Mouse (Mus musculus): Measurements from ENCODE around the gene Kcnk5.

Gene Kcnk5

GRCm38 (mm10) chr14:20165413-20165812 is 16.2 kb downstream of the Kcnk5 start:
- no peak for DNase-seq (ENCODE audit: low spot score)

GRCm38 (mm10) chr14:20164438-20164837 is 17.2 kb downstream of the Kcnk5 start:
- no peak for DNase-seq (ENCODE audit: low spot score)

DNA sequence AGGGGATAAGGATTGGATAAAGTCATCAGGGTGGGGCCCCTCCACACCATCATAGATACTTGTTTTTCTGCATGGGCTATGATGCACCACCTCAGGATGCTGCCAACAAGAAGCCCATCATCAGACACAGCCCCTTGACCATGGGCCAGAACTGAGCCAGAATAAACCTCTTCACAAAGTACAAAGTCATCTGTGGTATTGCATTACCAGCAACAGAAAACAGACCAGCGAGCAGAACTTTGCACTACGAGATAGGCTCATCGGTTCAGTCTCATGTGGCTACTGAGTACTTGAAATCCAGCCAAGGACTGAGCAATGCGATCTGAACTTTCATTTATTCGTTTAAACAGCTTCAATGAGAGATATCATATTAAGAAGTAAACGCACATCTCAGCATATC is 18.9 kb downstream of the Kcnk5 start:
- DNase-seq (ENCODE audit: low spot score): no peak

DNA sequence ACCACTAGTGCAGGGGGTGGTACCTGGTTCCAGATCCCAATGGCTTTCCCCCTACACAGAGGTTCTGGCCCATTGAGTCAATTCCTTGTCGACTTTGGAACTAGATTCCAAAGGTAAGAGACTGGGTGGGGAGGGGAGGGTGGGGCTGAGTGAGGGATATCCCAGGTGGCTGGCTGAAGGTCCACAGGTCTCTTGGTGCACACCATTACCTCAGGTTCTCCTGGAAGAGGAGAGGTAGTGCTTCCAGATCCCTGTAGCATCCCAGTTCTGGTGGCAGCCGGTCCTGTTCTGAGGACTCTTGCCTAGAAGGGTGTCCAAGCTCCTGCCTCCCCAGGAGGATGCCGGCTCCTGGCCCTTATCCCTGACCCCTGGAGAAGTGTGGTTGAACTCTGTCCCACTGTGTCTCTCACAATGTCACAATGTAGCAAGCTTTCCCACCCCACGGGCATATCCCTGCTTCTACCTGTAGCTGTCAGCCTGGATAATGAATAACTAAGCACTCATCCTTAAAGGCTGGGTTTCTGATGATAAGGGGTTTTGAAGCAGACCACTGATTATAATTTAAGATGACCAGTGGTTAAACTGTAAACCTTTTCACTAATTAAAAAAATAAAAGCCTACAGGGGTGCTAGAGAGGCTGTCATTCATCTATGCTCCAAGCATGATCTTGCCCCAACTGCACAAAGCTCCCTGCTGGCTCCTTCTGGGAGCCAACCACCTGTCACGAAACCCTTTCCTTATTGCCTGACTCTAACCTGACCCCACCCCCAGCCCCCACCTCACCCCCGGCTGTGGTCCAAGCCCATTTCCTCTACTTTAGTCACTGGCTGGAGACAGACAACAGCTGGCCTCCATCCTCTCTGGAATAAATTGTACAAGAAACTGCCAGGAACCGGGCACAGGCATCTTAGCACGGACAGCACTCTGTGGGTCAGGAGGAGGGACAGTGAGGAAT is 22.6 kb downstream of the Kcnk5 start:
- DNase-seq (ENCODE audit: low spot score): no peak

- DNase-seq (ENCODE audit: low spot score): no peak
Observed at GRCm38 (mm10) chr14:20157595-20157994, 24.0 kb downstream of the Kcnk5 start.

DNA sequence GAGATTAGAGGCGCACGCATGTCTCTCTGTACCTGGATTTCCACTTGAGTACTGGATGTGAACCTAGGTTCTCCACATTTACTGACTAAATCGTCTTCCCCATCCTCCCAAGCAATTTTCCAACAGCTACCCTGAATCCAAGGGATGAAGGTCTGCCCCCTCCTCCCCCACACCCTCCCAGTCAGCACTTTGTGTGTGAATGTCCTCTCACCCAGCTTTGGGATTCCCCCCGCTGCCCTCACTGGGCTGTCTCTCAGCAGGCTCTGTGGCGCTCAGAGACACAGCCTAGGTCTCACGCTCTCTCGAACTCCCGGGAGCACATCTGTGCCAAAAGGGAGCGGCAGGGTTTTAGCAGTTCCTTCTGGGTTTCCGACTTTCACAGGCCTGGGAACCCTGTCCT is 25.9 kb downstream of the Kcnk5 start:
- DNase-seq (ENCODE audit: low spot score): no peak

DNA sequence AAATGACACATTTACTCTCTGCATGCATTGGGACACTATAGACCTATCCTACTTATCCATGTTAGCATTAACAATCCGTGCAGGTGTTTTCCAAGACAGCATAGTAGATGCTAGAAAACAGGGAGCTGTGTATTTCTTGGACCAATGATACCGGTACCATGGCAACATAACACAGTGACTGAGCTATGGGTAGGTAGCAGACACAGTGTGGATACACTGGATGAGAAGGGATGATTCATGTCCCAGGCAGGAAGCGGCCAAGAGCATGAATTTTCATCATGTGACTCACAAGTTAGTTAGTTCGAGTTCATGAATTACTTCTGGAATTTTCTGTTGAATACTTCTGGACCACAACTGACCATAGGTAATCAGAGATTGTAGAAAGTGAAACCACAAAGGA is 26.7 kb downstream of the Kcnk5 start:
- no peak for DNase-seq (ENCODE audit: low spot score)

- no peak for DNase-seq (ENCODE audit: low spot score)
Observed at GRCm38 (mm10) chr14:20154245-20154644, 27.4 kb downstream of the Kcnk5 start.

DNA sequence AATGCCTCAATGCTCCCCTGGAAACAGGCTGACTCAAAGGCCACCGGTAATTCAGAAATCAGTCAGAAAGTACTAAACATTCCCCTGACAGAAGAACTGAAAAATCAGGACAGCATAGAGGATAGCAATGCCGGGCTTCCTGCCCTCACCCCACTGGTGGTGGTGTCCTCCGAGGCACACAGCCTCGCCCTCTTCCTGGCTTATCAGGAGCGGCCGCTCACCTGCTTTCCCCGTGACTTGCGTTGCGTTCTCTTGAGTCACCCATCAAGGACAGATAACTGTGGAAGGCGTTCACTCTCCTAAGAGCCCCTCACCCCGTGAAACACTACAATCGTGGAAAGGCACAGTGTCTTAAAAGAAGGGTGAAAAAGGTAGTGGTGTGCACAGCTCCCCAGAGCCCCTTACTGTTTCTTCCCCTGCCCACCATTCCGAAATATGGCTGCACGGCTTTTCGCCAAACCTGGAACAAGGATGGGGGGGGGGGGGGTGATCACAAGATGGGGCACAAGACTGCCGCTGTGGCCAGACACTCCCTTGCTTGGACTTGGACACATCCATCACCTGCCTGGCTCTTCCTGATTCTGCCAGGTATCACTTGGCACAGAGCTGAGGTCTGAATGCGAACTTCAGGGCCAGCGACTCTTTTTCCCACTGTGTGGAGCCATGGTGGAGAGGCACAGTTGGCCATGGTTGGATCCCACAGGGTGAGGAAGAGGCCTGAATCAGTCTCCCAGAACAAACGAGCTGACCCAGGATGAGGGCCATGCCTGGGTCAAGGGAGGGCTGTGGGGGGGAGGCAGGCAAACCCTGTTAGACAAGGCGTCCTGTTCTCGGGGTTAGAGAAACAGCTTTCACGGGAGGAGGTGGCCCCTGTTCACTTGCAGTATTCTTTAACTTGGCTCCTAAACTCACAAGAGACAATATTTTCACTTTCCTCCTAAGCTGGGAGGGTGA is 32.2 kb downstream of the Kcnk5 start:
- DNase-seq (ENCODE audit: low spot score): no peak

DNA sequence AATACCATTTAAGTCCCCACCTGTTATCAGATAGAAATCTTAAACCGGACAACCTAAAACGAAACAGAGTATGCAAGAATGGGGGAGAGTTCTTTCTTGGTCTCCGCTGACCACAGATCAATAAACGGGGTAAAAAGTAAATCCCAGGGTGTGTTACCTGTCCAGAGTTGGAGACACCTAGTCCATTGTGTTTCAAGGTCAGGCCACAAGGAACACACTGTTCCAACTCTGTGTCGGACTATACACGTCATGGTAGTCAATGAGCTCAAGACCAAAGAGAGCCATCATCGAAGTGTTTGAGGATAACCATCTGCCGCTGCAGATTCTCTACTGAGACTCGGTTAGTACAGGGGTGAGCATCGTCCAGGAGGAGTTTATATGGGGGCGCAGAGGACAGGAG is 33.1 kb downstream of the Kcnk5 start:
- no peak for DNase-seq (ENCODE audit: low spot score)

DNA sequence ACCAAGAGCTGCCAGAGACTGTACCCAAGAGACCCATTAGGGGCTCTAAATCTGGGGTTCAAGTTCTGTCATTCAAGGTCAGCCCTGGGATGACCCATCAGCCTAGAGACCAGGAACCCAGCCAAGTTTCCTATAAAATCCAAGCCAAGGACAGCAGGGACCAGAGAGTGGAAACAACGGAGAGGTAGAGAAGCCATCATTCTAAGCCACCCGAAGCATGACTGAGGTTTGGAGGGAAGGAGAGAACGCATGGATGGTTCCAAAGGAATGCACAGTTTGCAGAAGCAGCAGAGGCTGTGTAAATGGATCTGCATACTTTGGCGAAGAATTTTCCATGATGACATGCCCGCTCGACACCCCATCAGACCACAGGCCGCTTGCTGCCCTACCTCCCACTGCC is 33.8 kb downstream of the Kcnk5 start:
- DNase-seq (ENCODE audit: low spot score): no peak

DNA sequence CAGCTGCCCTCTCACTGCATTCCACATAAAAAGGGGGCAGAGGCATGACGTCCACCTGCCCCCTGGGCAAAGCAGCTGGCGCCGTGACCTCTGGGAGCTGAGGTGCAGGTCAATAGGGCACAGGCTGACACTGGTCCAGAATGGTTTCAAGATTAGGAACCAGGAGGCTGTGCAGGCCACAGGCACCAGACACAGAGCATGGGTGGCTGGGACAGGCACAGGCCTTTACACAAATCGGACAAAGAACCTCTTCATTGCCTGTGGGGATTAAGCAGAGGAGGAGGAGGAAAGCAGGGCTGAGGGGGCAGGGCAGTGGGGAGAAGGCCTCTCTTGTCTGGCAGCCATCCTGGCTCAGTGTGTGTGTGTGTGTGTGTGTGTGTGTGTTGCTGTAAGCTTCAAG is 37.5 kb downstream of the Kcnk5 start:
- DNase-seq (ENCODE audit: low spot score): no peak

GRCm38 (mm10) chr14:20138484-20139355 is 42.9 kb downstream of the Kcnk5 start, which contains the start of gene Saysd1:
Gene Saysd1 (minus strand): TSS chr14:20138534.
- DNase-seq (ENCODE audit: low spot score): no peak

DNA sequence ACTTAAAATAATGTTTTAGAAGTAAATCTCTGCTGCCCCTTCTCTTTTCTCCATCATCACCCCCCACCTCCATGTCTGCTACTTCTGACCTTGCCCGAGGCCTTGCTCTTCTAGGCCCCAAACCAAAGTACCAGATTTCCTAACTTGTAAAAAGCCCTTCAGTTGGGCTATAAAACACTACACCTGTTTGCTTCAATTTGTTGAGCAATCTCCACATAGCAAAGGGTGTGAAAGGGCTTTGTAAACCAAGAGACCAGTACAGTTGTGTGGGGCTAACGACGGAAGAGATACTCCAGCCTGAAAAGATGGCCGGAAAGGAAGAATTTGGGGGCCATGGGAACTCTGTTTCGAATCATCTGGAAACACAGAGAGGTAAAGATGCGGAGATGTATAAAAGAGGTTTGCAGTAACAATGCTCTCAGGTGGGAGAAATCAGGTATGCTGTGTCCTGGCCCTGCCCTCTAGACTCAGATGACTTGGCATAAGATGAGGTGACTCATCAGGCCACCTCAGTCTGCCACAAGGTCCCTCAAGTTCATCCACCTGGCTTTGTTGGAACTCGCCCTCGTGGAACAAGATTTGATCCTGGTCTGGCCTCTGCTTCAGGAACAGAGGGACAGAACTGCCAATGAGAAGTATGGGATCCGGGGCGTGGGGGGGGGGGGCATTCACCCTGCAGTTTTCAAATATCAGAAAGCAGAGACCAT is 46.5 kb downstream of the Kcnk5 start:
- no peak for DNase-seq (ENCODE audit: low spot score)

DNA sequence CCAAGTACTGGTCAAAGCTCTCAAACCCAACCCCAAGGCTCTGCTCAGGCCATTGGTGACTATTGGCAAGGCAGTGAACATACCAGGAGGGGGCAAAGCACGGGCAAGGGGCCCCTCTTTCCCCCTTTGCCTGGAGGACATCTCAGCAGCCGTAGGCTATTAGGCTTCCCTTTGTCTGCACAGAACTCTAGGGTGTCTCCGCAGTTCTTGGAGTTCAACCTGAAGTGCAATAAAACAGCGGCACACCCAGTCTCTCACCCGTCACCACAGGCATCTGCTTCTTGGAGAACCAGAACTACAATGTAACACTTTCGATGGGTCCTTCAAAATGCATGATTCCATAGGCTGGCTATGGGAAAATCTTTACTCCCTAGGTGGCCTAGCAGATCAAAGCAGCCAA is 53.4 kb downstream of the Kcnk5 start:
- DNase-seq (ENCODE audit: low spot score): no peak

GRCm38 (mm10) chr14:20127406-20128087 is 54.1 kb downstream of the Kcnk5 start:
- no peak for DNase-seq (ENCODE audit: low spot score)

DNA sequence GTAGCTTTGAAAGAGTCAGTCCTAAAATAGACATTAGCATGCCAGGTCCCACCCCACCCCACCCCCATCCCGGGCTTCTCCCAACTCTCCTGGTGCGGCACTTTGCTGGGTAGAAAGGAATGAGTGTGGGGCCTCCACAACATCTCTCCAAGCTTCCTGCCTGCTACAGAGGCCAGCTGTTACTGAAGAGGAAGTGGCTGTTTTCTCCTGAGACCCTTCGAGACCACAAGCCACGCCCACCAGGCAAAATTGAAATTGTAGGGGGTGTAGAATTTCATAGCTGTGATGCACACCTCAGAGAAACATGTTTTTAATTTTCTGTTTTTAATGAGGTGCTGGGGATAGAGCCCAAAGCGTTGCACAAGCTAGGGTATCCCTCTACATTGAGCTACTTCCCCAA is 60.7 kb downstream of the Kcnk5 start:
- peak; percentile 27 for DNase-seq (ENCODE audit: low spot score)

DNA sequence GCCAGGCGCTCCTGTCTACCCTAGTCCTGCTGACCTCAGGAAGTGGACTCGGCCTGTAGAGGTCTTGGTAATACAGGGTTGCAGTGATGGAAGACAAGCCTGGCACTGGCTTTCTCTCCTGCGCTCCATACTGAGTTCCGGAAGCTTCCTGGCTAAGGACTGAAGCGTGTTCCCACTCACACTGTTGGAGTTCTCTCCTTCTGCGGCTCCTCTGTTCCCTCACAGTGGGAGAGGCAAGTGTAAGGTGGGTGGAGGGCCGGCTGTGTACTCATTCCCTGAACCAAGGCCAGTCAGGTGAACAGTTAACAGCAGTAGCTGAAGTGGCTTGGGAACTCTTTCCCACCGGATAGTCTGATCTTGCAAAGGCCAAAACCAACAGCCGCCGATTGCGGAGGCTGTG is 61.6 kb downstream of the Kcnk5 start:
- no peak for DNase-seq (ENCODE audit: low spot score)

GRCm38 (mm10) chr14:20116149-20116605 is 65.4 kb downstream of the Kcnk5 start:
- no peak for DNase-seq (ENCODE audit: low spot score)

DNA sequence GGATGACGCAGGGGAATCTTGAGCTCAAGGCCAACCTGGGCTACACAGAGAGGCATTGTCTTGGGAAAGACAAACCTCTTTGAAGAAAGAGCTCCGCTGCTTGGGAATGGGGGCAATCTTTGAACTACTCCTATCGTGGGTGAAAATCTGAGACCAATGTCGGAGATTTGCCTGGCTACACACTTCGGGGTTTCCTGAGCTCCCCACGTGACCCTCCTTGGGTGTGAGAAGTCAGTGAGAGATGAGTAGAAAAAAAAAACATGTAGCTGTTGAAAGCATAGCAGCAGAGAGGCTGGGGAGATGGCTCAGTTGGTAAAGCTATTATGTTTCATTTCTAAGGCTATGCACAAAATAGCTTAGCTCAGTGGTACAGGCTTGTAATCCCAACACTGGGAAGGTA is 66.7 kb downstream of the Kcnk5 start:
- DNase-seq (ENCODE audit: low spot score): peak; percentile 7
